Mouse (Mus musculus) megakaryocyte-erythroid progenitor cell, adult 5-6 weeks (primary cell): ENCODE data around the gene Inafm2. TPM values are rescaled to one million over a fixed set of nuclear protein-coding genes. Genes with fewer than 3 reads are reported as not detected.
A peak's percentile ranks its signal among the peaks of the same experiment; 100 is the strongest.

ENCODE experiments used
- ATAC-seq: replicated peaks from 2 replicates; pipeline ENCODE4 v1.8.0; 2016; ENCODE audit warnings: mild to moderate bottlenecking, inconsistent platforms; ENCODE audit not compliant: severe bottlenecking, poor library complexity, low FRiP score, low TSS enrichment
- total RNA-seq, 2 experiments: library from RNA; stranded (forward) in 1 of 2; stranded (reverse) in 1 of 2; fragments of 200-1000, 215-1000 nt in 1 of 2; fragments of >200 nt in 1 of 2; fragmentation: Nextera tagmentation in 1 of 2; gene quantifications; 2 replicates each; pipeline ENCODE4 v1.2.3; 2014 to 2017

Gene Inafm2
- total RNA-seq, 2 experiments from 2014 or later = 13.9 to 14.5 TPM

- no peak for ATAC-seq
Measured at GRCm38 (mm10) chr2:118775846-118776245, 30.3 kb downstream of the Inafm2 start.

- no peak for ATAC-seq
Measured at GRCm38 (mm10) chr2:118776295-118776694, 30.7 kb downstream of the Inafm2 start.

GRCm38 (mm10) chr2:118778418-118778817, 32.9 kb downstream of the Inafm2 start:
- ATAC-seq = no peak

GRCm38 (mm10) chr2:118779065-118779464, 33.5 kb downstream of the Inafm2 start:
- ATAC-seq = no peak

GRCm38 (mm10) chr2:118779504-118780480, 34.2 kb downstream of the Inafm2 start, which contains the start of gene Disp2:
Disp2 (plus strand) TSS chr2:118779719.
- ATAC-seq = peak; percentile 88

- ATAC-seq = no peak
Measured at GRCm38 (mm10) chr2:118781115-118781514, 35.6 kb downstream of the Inafm2 start.

GRCm38 (mm10) chr2:118782303-118782702, 36.7 kb downstream of the Inafm2 start:
- ATAC-seq = no peak

- ATAC-seq = no peak
Measured at GRCm38 (mm10) chr2:118783093-118783492, 37.5 kb downstream of the Inafm2 start.

- ATAC-seq = no peak
Measured at GRCm38 (mm10) chr2:118783663-118784062, 38.1 kb downstream of the Inafm2 start.

GRCm38 (mm10) chr2:118786525-118786924, 41.0 kb downstream of the Inafm2 start:
- ATAC-seq = no peak

- ATAC-seq = peak; percentile 49
Measured at GRCm38 (mm10) chr2:118789501-118789900, 43.9 kb downstream of the Inafm2 start.

GRCm38 (mm10) chr2:118790221-118790550, 44.6 kb downstream of the Inafm2 start:
- no peak; the same call in 1 of the 2 replicates for ATAC-seq

GRCm38 (mm10) chr2:118790551-118791525, 45.3 kb downstream of the Inafm2 start:
- peak; percentile 55 for ATAC-seq

- ATAC-seq = no peak
Measured at GRCm38 (mm10) chr2:118791591-118792258, 46.2 kb downstream of the Inafm2 start.

GRCm38 (mm10) chr2:118792259-118792613, 46.7 kb downstream of the Inafm2 start:
- no peak for ATAC-seq

- ATAC-seq = no peak
Measured at GRCm38 (mm10) chr2:118793636-118794035, 48.1 kb downstream of the Inafm2 start.
